Mouse (Mus musculus): Measurements from ENCODE around the gene Mast4. TPM values are rescaled to one million over a fixed set of nuclear protein-coding genes. Genes with fewer than 3 reads are reported as not detected.

The Mast4 gene
- polyA plus RNA-seq, 1 experiment = 0.04 TPM

DNA sequence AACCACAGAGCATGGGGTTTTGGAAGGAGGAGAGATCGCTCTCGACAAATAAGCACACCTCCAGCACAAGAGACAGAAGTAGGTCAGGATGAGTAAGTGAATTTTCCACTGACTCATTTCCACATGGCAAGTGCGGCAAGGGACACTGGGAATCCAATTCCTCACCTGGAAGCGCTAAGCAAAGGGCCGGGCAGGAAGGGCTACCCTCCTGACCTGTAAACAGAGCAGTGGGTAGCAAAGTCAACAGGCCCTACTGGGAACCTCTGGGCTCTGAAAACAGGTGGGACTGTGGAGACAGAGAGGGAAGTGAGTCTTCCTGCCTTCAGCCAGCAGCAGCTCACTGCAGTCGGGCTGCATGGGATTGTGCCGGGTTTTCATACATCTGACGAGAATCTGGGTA lies 457.1 kb downstream of the Mast4 start:
- Histone ChIP-seq H3K27me3 (ENCODE audit: control insufficient read depth) (no peaks in the 10 kb centered on the region), H3K4me1 (ENCODE audit: control insufficient read depth) (no peaks in the 10 kb centered on the region), H3K4me3 (replicated peaks) (no peak overlapping the region), H3K36me3 (ENCODE audit: control insufficient read depth) (no peaks in the 10 kb centered on the region), H3K9me3 (ENCODE audit: control insufficient read depth, low read length) (no peaks in the 10 kb centered on the region)
- no peak for TF ChIP-seq TAL1 (IDR thresholded peaks at IDR 0.05; ENCODE audit: low read length)
- TF ChIP-seq GATA1 (IDR thresholded peaks at IDR 0.05; ENCODE audit: low read length) = no peak

DNA sequence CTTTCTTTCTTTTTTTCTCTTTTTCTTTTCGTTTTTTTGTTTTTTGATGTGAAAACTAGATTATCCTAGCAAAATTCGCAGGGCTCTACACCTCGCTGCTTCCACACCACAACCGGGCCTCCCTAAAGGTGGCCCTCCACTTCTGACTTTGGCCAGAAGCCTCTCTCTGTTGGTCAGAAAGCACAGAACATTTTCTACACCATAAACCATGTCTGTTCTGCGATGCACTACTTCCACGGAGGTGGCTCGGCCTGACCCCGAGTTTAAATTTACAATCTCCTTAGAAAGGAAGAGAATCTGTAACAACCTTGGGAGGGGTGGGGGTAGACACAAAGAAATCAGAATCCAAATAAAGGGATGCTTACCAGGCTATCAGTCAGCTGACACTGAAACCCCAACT lies 458.8 kb downstream of the Mast4 start:
- TF ChIP-seq GATA1 (IDR thresholded peaks at IDR 0.05; ENCODE audit: low read length) (no peak), TAL1 (IDR thresholded peaks at IDR 0.05; ENCODE audit: low read length) (no peak)
- no peaks in the 10 kb centered on the region for H3K4me1 ChIP-seq (ENCODE audit: control insufficient read depth)
- H3K36me3 ChIP-seq (ENCODE audit: control insufficient read depth) = no peaks in the 10 kb centered on the region
- H3K4me3 ChIP-seq (replicated peaks) = no peak overlapping the region
- no peaks in the 10 kb centered on the region for H3K27me3 ChIP-seq (ENCODE audit: control insufficient read depth)
- no peaks in the 10 kb centered on the region for H3K9me3 ChIP-seq (ENCODE audit: control insufficient read depth, low read length)

DNA sequence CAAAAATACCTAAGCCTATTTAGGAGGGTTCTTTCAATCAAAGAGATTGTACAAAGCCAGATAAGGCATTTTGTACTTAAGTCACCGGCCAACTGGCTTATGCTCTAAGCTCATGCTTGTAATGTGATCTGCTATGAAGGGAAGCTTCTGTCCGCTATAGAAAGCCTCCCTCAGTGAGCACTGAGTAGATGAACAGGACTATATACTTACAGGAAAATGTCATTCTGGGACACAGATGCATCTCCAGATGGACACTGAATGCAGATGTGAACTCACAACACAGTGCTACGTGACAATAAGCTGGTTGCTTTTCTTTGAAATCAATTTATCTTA lies 459.2 kb downstream of the Mast4 start:
- no peaks in the 10 kb centered on the region for H3K27me3 ChIP-seq (ENCODE audit: control insufficient read depth)
- H3K9me3 ChIP-seq (ENCODE audit: control insufficient read depth, low read length) = no peaks in the 10 kb centered on the region
- H3K4me1 ChIP-seq (ENCODE audit: control insufficient read depth) = no peaks in the 10 kb centered on the region; the same call in 1 of the 2 replicates

DNA sequence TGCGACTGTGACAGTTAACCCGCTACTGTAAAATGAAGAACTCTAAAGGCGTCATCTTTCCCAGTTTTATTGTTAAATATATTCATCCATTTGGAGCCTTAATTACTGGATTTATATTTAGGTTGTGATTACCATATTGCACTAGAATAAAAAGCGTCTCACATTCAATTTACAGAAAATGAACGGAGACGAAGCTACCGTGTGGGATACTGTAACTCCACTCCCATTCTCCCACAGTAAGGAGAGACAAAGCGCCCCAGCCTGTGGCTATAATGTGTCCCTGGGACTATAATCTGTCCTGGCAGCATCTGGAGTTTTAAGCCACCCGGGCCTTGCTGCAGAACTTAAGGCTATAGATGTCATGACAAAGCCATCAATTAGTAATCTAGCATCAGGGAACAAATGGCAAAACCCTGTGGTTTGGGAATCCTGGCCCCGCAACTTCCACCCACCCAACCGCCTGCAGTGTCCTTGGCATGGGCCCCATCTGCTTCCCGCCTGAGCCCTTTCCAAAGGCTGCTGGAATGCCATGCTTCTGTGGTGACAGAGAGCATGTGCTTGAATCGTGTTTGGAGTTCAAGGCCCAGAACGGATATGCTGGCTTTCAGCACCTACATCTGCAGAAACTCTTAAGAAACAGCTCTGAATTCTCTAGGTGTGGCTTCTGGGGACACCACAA lies 459.7 kb downstream of the Mast4 start:
- no peak for TF ChIP-seq TAL1 (IDR thresholded peaks at IDR 0.05; ENCODE audit: low read length)
- Histone ChIP-seq H3K4me3 (replicated peaks) (no peak overlapping the region), H3K36me3 (ENCODE audit: control insufficient read depth) (no peaks in the 10 kb centered on the region), H3K27me3 (ENCODE audit: control insufficient read depth) (no peaks in the 10 kb centered on the region), H3K9me3 (ENCODE audit: control insufficient read depth, low read length) (no peaks in the 10 kb centered on the region), H3K4me1 (ENCODE audit: control insufficient read depth) (no peaks in the 10 kb centered on the region; the same call in 1 of the 2 replicates)

More for the DNA sequence above, 459.2 kb downstream of the Mast4 start:
- Histone ChIP-seq H3K4me3 (replicated peaks) (no peak overlapping the region), H3K36me3 (ENCODE audit: control insufficient read depth) (no peaks in the 10 kb centered on the region)
- TF ChIP-seq TAL1 (IDR thresholded peaks at IDR 0.05; ENCODE audit: low read length) (no peak), GATA1 (IDR thresholded peaks at IDR 0.05; ENCODE audit: low read length) (no peak)

DNA sequence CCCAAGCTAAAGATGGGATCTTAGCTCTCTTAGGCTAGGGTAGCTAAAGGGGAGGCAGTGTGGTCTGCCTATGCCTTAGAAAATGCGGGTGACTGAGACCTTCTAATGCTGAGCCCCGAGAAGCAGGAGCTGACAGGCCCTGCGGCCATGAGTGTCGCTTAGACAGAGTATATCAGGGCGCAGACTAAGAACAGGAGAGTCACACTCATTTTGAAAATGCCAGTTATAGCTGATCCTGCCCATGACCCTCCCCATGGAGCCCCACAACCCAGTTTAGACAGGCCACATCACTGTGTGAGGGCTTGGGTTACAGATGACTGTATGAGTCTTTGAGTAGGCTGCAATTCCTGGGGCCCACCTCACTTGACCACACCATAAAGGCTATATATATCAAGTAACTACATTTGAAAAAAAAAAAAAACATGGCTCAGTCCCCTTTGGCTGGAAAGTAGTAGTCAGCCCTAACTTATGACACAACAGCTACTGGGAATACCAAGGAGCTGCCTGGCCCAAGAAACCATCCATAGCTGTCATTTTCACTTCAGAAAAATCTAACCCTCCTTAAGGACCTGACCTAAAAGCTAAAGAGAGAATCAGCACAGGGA lies 460.8 kb downstream of the Mast4 start:
- no peaks in the 10 kb centered on the region for H3K9me3 ChIP-seq (ENCODE audit: control insufficient read depth, low read length)
- H3K4me3 ChIP-seq (replicated peaks) = no peak overlapping the region
- H3K27me3 ChIP-seq (ENCODE audit: control insufficient read depth) = no peaks in the 10 kb centered on the region
- TF ChIP-seq GATA1 (IDR thresholded peaks at IDR 0.05; ENCODE audit: low read length) (no peak), TAL1 (IDR thresholded peaks at IDR 0.05; ENCODE audit: low read length) (no peak)
- no peaks in the 10 kb centered on the region for H3K36me3 ChIP-seq (ENCODE audit: control insufficient read depth)
- no peaks in the 10 kb centered on the region; the same call in 1 of the 2 replicates for H3K4me1 ChIP-seq (ENCODE audit: control insufficient read depth)

DNA sequence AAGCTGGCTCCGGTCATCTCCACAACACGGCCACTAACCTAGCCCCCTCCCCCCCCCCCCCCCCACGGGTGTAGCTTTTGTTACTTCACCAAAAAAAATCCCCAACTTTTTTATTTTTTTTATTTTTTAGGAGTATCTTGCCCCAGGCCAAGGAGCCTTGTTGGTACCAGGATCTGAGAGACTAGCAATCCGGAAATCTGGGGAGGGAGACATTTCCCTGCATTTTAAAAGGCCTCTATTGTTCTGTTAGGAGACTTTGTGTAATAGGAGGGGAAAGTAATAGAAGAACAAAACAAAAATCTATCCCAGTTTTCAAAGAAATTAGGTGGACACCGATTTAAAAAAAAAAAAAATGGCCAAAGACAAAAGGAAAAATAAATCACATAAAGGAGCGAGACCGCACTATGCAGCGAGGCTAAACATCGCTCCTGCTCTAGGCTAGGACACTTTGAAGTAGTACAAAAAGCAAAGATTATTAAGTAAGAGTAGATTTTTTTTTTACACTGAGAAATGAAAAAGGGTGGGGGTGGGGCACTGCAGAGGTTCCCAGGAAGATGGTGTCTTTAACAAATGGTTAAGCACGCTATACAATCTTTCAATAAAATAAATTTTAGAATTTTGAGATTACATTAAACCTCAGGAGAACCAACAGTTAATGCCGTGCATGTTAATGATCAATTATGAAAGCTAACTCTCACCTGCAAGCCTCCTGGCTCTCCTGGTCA lies 462.8 kb downstream of the Mast4 start:
- Histone ChIP-seq H3K9me3 (ENCODE audit: control insufficient read depth, low read length) (no peaks in the 10 kb centered on the region), H3K36me3 (ENCODE audit: control insufficient read depth) (no peaks in the 10 kb centered on the region), H3K27me3 (ENCODE audit: control insufficient read depth) (no peaks in the 10 kb centered on the region), H3K4me3 (replicated peaks) (no peak overlapping the region), H3K4me1 (ENCODE audit: control insufficient read depth) (no peaks in the 10 kb centered on the region; the same call in 1 of the 2 replicates)
- TF ChIP-seq TAL1 (IDR thresholded peaks at IDR 0.05; ENCODE audit: low read length) (no peak), GATA1 (IDR thresholded peaks at IDR 0.05; ENCODE audit: low read length) (no peak)

DNA sequence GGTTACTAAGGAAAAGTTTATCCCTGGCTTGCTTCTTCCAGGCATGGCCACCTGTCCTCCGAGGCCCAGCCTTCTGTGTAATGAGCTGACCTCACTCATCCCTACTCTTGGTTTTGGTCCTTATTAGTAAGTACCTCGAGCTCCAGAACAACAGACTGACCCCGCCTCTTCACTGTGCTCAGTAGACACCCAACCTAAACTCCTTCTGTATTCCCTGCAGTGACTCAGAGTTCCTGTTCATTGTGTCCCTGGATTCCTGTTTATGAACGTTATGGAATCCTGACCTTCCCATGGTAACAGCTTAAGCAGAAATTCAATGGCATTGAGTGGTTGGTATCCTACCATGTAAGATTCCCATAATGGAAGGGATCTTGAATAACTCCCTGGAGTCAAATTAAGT lies 464.8 kb downstream of the Mast4 start:
- Histone ChIP-seq H3K36me3 (ENCODE audit: control insufficient read depth) (no peaks in the 10 kb centered on the region), H3K4me1 (ENCODE audit: control insufficient read depth) (peaks cover 6% of the 10 kb centered on the region; the same call in 1 of the 2 replicates), H3K9me3 (ENCODE audit: control insufficient read depth, low read length) (no peaks in the 10 kb centered on the region), H3K4me3 (replicated peaks) (no peak overlapping the region), H3K27me3 (ENCODE audit: control insufficient read depth) (no peaks in the 10 kb centered on the region)
- TF ChIP-seq TAL1 (IDR thresholded peaks at IDR 0.05; ENCODE audit: low read length) (no peak), GATA1 (IDR thresholded peaks at IDR 0.05; ENCODE audit: low read length) (no peak)

DNA sequence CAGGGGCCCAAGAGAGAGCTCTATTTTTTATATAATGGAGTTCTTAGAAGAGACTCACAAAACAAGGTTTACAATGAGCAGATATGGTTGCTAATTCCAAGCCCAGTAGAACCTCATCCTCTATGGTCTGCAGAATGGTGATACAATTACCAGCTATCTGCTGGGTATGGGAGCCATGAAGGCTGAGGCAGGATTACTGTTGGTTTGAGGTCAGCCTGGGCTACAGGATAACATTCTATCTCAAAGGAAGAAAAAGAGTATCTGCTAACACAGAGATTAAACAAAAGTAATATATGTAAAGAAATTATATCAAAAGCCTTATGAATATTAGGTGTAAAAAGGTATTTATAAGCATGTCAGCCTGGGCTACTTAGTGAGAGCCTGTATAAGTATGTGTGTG lies 467.5 kb downstream of the Mast4 start:
- no peaks in the 10 kb centered on the region for H3K27me3 ChIP-seq (ENCODE audit: control insufficient read depth)
- H3K9me3 ChIP-seq (ENCODE audit: control insufficient read depth, low read length) = no peaks in the 10 kb centered on the region
- H3K4me3 ChIP-seq (replicated peaks) = no peak overlapping the region
- H3K36me3 ChIP-seq (ENCODE audit: control insufficient read depth) = no peaks in the 10 kb centered on the region
- peaks cover 8% of the 10 kb centered on the region for H3K4me1 ChIP-seq (ENCODE audit: control insufficient read depth)
- TF ChIP-seq TAL1 (IDR thresholded peaks at IDR 0.05; ENCODE audit: low read length) = no peak
- TF ChIP-seq GATA1 (IDR thresholded peaks at IDR 0.05; ENCODE audit: low read length) = no peak

DNA sequence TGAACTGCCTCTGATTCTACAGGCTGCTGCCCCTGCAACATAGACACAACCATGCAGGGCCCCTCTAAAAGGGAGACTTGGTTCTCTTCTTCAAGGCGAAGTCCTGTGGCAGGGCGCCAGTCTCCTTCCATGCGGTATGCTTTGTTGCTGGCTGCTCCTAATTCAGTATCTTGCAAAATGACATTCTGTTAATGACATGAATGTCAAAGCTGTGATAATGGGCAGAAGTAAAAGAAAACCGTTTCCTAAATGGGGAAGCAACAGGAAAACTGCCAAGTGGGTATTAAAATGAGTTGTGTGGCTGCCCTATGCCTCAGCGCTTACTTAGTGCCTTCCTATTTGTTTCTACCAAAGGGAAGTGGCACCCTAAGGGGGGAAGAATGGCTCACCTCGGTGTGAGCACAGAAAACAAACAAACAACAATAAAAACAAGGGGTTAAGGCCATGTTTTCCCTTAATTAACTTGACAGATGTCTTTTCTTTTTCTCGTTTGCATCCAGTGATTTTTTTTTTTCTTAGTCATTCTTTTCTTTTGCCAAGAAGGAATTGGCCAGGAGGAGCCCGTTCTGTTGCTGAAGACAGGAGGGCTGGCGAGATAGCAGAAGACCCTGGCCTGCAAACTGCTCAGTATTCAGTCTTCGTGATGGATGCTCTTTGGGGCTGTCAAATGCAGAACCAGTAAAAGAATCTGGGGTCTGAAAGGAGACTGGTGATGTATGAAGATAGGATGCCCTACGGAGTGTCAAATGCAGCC lies 468.1 kb downstream of the Mast4 start:
- Histone ChIP-seq H3K36me3 (ENCODE audit: control insufficient read depth) (no peaks in the 10 kb centered on the region), H3K9me3 (ENCODE audit: control insufficient read depth, low read length) (no peaks in the 10 kb centered on the region), H3K27me3 (ENCODE audit: control insufficient read depth) (no peaks in the 10 kb centered on the region), H3K4me3 (replicated peaks) (no peak overlapping the region), H3K4me1 (ENCODE audit: control insufficient read depth) (peaks cover 8% of the 10 kb centered on the region)
- TF ChIP-seq TAL1 (IDR thresholded peaks at IDR 0.05; ENCODE audit: low read length) = no peak
- no peak for TF ChIP-seq GATA1 (IDR thresholded peaks at IDR 0.05; ENCODE audit: low read length)

Data from erythroblast, embryonic 14.5 days (primary cell).